Mouse (Mus musculus) CH12.LX (cell line): Measurements from ENCODE around the gene Ufsp2. TPM values are rescaled to one million over a fixed set of nuclear protein-coding genes. Genes with fewer than 3 reads are reported as not detected.

Experiments used
- DNase-seq: peaks from one replicate; pipeline ENCODE4 v3.0.0-alpha.2; 2013; ENCODE audit errors: extremely low read depth
- H3K27ac ChIP-seq: 2 replicates; pipeline ENCODE4 v1.5.1; 2012; ENCODE audit warnings: low read depth, mild to moderate bottlenecking, control low read depth, moderate library complexity; ENCODE audit not compliant: insufficient read depth
- H3K27me3 ChIP-seq: replicated peaks from 2 replicates; pipeline ENCODE3; 2012; ENCODE audit warnings: inconsistent platforms
- H3K36me3 ChIP-seq, 2 experiments: replicated peaks in 1 of 2; 2 replicates each; pipeline versions ENCODE3 to v1.6.1; 2012; ENCODE audit warnings: inconsistent platforms in 1 of 2, low read length in 1 of 2, mild to moderate bottlenecking in 1 of 2, mixed read lengths in 1 of 2, moderate library complexity in 1 of 2; ENCODE audit not compliant: control insufficient read depth in 1 of 2, insufficient read depth in 1 of 2
- H3K4me1 ChIP-seq, 2 experiments: 2 replicates each; pipeline ENCODE4 v1.6.1; 2012; ENCODE audit warnings: inconsistent platforms in 1 of 2, moderate library complexity in 1 of 2; ENCODE audit not compliant: insufficient read depth in 2 of 2, control insufficient read depth in 1 of 2
- H3K4me2 ChIP-seq: 2 replicates; pipeline ENCODE4 v1.6.1; 2012; ENCODE audit warnings: low read depth, mild to moderate bottlenecking, control low read depth; ENCODE audit not compliant: poor library complexity, insufficient read depth, severe bottlenecking
- H3K4me3 ChIP-seq, 3 experiments: fragments of 150-350 bp in 1 of 3; sonication (generic) in 1 of 3; replicated peaks in 1 of 3; 2 replicates each; pipeline versions ENCODE3 to v1.5.1; 2011 to 2012; ENCODE audit warnings: low read depth in 2 of 3, low read length in 2 of 3, mild to moderate bottlenecking in 2 of 3, moderate library complexity in 2 of 3, control low read depth in 1 of 3, improper control_type of control experiment in 1 of 3, inconsistent platforms in 1 of 3, mixed read lengths in 1 of 3; ENCODE audit not compliant: poor library complexity in 1 of 3
- H3K79me2 ChIP-seq: replicated peaks from 2 replicates; pipeline ENCODE4 v1.6.1; 2012; ENCODE audit warnings: mild to moderate bottlenecking, moderate library complexity; ENCODE audit not compliant: control insufficient read depth, poor library complexity, insufficient read depth, severe bottlenecking; ENCODE audit errors: extremely low read depth
- H3K9ac ChIP-seq: 2 replicates; pipeline ENCODE4 v1.6.1; 2012; ENCODE audit warnings: low read depth, mild to moderate bottlenecking, control low read depth, moderate library complexity; ENCODE audit not compliant: insufficient read depth
- H3K9me3 ChIP-seq: replicated peaks from 2 replicates; pipeline ENCODE3; 2012; ENCODE audit warnings: low read length, inconsistent platforms, mixed read lengths
- BHLHE40 ChIP-seq: IDR thresholded peaks from 2 replicates; pipeline ENCODE4 v1.6.1; 2011; ENCODE audit warnings: mild to moderate bottlenecking, low read depth, low read length, improper control_type of control experiment
- CHD1 ChIP-seq: IDR thresholded peaks from 2 replicates; pipeline ENCODE4 v1.6.1; 2012; ENCODE audit warnings: low read depth, low read length, improper control_type of control experiment, inconsistent platforms
- CHD2 ChIP-seq: IDR thresholded peaks from 2 replicates; pipeline ENCODE4 v1.6.1; 2011; ENCODE audit warnings: low read length, improper control_type of control experiment
- E2F4 ChIP-seq: IDR thresholded peaks from 2 replicates; pipeline ENCODE4 v1.6.1; 2011; ENCODE audit warnings: low read depth, low read length, improper control_type of control experiment; ENCODE audit not compliant: insufficient replicate concordance
- ELF1 ChIP-seq: IDR thresholded peaks from 2 replicates; pipeline ENCODE4 v1.6.1; 2014; ENCODE audit warnings: low read depth, mild to moderate bottlenecking, inconsistent platforms, low read length, improper control_type of control experiment
- GABPA ChIP-seq: IDR thresholded peaks from 2 replicates; pipeline ENCODE4 v1.6.1; 2012; ENCODE audit warnings: low read depth, low read length, improper control_type of control experiment, inconsistent platforms; ENCODE audit not compliant: insufficient replicate concordance
- IRF4 ChIP-seq: IDR thresholded peaks from 2 replicates; pipeline ENCODE4 v1.6.1; 2014; ENCODE audit warnings: low read depth, mild to moderate bottlenecking, inconsistent platforms, low read length, improper control_type of control experiment
- JUND ChIP-seq: conservative IDR thresholded peaks from 2 replicates; pipeline ENCODE4 v1.6.1; 2011; ENCODE audit warnings: low read depth, low read length, improper control_type of control experiment
- KAT2A ChIP-seq: IDR thresholded peaks from 2 replicates; pipeline ENCODE4 v1.6.1; 2012; ENCODE audit warnings: low read length, improper control_type of control experiment, inconsistent platforms; ENCODE audit not compliant: insufficient replicate concordance
- MAZ ChIP-seq: IDR thresholded peaks from 2 replicates; pipeline ENCODE4 v1.6.1; 2012; ENCODE audit warnings: low read depth, mild to moderate bottlenecking, inconsistent platforms, low read length, improper control_type of control experiment, moderate library complexity
- POLR2A ChIP-seq: IDR thresholded peaks from 2 replicates; pipeline ENCODE4 v1.6.1; 2011; ENCODE audit warnings: low read depth, mild to moderate bottlenecking, improper control_type of control experiment, low read length
- POLR2AphosphoS2 ChIP-seq: IDR thresholded peaks from 2 replicates; pipeline ENCODE4 v1.6.1; 2011; ENCODE audit warnings: low read depth, low read length, improper control_type of control experiment
- RCOR1 ChIP-seq: conservative IDR thresholded peaks from 2 replicates; pipeline ENCODE4 v1.6.1; 2012; ENCODE audit warnings: low read depth, mild to moderate bottlenecking, inconsistent platforms, low read length, improper control_type of control experiment
- UBTF ChIP-seq: IDR thresholded peaks from 2 replicates; pipeline ENCODE4 v1.6.1; 2012; ENCODE audit warnings: low read depth, mild to moderate bottlenecking, inconsistent platforms, low read length, improper control_type of control experiment, moderate library complexity
- USF2 ChIP-seq: conservative IDR thresholded peaks from 2 replicates; pipeline ENCODE4 v1.6.1; 2011; ENCODE audit warnings: low read depth, low read length, improper control_type of control experiment
- dilution Hi-C: fragments of 300-500 bp; cut with MboI; formaldehyde crosslinking; loops from 2 replicates; pipeline ENCODE4 v1.14.3; 2020; ENCODE audit warnings: low sequenced_read_pairs; ENCODE audit not compliant: extremely low pct_unique_long_range_greater_than_20kb, extremely low pct_ligation_motif_present
- in situ Hi-C: fragments of 300-500 bp; cut with MboI; formaldehyde crosslinking; loops from 3 replicates; pipeline ENCODE4 v1.14.3; 2019; ENCODE audit warnings: low sequenced_read_pairs, low pct_ligation_motif_present, low pct_unique_long_range_greater_than_20kb, mixed read lengths
- polyA plus RNA-seq: library from polyadenylated mRNA; unstranded; fragments of >175 nt; gene quantifications from 2 replicates; pipeline ENCODE4 v1.2.1, GENCODE M21; 2012; ENCODE audit warnings: low read depth; ENCODE audit not compliant: insufficient read length
- total RNA-seq, 2 experiments: library from RNA; depleted of rRNA; stranded (reverse); fragments of 300-350 nt in 1 of 2; fragments of >200 nt in 1 of 2; gene quantifications; 2 replicates each; pipeline ENCODE4 v1.2.3; 2012 to 2014

Gene Ufsp2
- total and polyA plus RNA-seq, 3 experiments: 50.1 to 105 (median 51.2) TPM

DNA sequence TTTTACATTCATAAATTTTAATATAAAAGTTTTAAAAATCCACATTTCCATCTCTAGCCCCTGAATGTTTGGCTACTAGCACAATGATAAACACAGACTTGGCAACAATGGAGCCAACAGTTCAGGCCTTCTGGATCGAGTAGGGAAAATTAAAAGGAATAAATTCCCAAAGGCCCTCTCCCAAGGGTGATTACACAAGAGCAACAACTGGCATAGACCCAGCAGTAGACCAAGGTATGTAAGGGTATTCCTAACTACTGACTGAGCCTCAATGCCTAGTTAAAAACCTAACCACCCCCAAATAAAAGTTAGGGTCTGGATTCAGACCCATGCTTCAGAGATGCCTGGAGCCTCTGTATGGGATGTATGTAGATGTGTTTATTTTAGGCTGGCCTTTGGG lies 64.3 kb downstream of the Ufsp2 start:
- Histone ChIP-seq H3K27ac (no peak overlapping the region), H3K4me1 (peaks cover 6 to 19% of the 10 kb centered on the region in 2 experiments), H3K27me3 (no peaks in the 10 kb centered on the region), H3K4me2 (no peak overlapping the region), H3K4me3 (no peak overlapping the region), H3K9ac (no peak overlapping the region), H3K79me2 (no peaks in the 10 kb centered on the region), H3K9me3 (no peaks in the 10 kb centered on the region), H3K36me3 (peaks cover 16 to 41% of the 10 kb centered on the region in 2 experiments)
- DNase-seq: no peak
- in situ Hi-C loops (no loop called here), dilution Hi-C loops (no loop called here)
- TF ChIP-seq CHD2: no peak
- no peak for TF ChIP-seq GABPA
- no peak for TF ChIP-seq JUND
- TF ChIP-seq POLR2A: no peak
- TF ChIP-seq UBTF: no peak
- TF ChIP-seq KAT2A: no peak
- no peak for TF ChIP-seq MAZ
- TF ChIP-seq USF2: no peak
- no peak for TF ChIP-seq IRF4
- no peak for TF ChIP-seq POLR2AphosphoS2
- no peak for TF ChIP-seq BHLHE40
- no peak for TF ChIP-seq RCOR1
- no peak for TF ChIP-seq ELF1

GRCm38 (mm10) chr8:46040260-46040659 lies 64.9 kb downstream of the Ufsp2 start:
- Histone ChIP-seq H3K4me1 (peaks cover 6 to 19% of the 10 kb centered on the region in 2 experiments), H3K4me2 (no peak overlapping the region), H3K9me3 (no peaks in the 10 kb centered on the region), H3K27ac (no peak overlapping the region), H3K27me3 (no peaks in the 10 kb centered on the region), H3K9ac (no peak overlapping the region), H3K36me3 (peaks cover 16 to 42% of the 10 kb centered on the region in 2 experiments), H3K4me3 (no peak overlapping the region), H3K79me2 (no peaks in the 10 kb centered on the region)
- in situ Hi-C loops: no loop called here
- DNase-seq: no peak
- TF ChIP-seq CHD1 (no peak), E2F4 (no peak)
- TF ChIP-seq, all 38 proteins: peak for 0
- dilution Hi-C loops: no loop called here

Other genes with a start within 250 kb of the Ufsp2 start
- gene Pdlim3, start 90.1 kb upstream of the Ufsp2 start, total RNA-seq (2012; rRNA removed): not detected in 2 replicates
- gene Pdlim3, start 90.1 kb upstream of the Ufsp2 start, total RNA-seq (2014; rRNA removed): 0.15 TPM in 1 of 2 replicates, not detected in the other
- gene Pdlim3, start 90.1 kb upstream of the Ufsp2 start, polyA plus RNA-seq: not detected in 2 replicates
- not detected in 2 replicates for gene Ccdc110, start 40.9 kb upstream of the Ufsp2 start, total RNA-seq (2012; rRNA removed)
- gene Ccdc110, start 40.9 kb upstream of the Ufsp2 start, total RNA-seq (2014; rRNA removed): not detected in 2 replicates
- not detected in 2 replicates for gene Ccdc110, start 40.9 kb upstream of the Ufsp2 start, polyA plus RNA-seq
- gene 1700029J07Rik, start 276 bp upstream of the Ufsp2 start, total RNA-seq (2012; rRNA removed): 0.84 and 0.85 TPM in 2 replicates
- 2.1 and 2.3 TPM in 2 replicates for gene 1700029J07Rik, start 276 bp upstream of the Ufsp2 start, total RNA-seq (2014; rRNA removed)
- 1.5 and 1.8 TPM in 2 replicates for gene 1700029J07Rik, start 276 bp upstream of the Ufsp2 start, polyA plus RNA-seq
- gene Lrp2bp, start 23.8 kb downstream of the Ufsp2 start, total RNA-seq (2012; rRNA removed): not detected in 2 replicates
- 0.12 TPM in 1 of 2 replicates, not detected in the other for gene Lrp2bp, start 23.8 kb downstream of the Ufsp2 start, total RNA-seq (2014; rRNA removed)
- 0.43 TPM in 1 of 2 replicates, not detected in the other for gene Lrp2bp, start 23.8 kb downstream of the Ufsp2 start, polyA plus RNA-seq
- 25.7 and 79.0 TPM in 2 replicates for gene Ankrd37, start 30.2 kb downstream of the Ufsp2 start, total RNA-seq (2012; rRNA removed)
- 142 and 157 TPM in 2 replicates for gene Ankrd37, start 30.2 kb downstream of the Ufsp2 start, total RNA-seq (2014; rRNA removed)
- gene Ankrd37, start 30.2 kb downstream of the Ufsp2 start, polyA plus RNA-seq: 12.8 and 17.2 TPM in 2 replicates
- 10.7 and 11.8 TPM in 2 replicates for gene Cfap97, start 176.2 kb downstream of the Ufsp2 start, total RNA-seq (2012; rRNA removed)
- 19.7 and 20.9 TPM in 2 replicates for gene Cfap97, start 176.2 kb downstream of the Ufsp2 start, total RNA-seq (2014; rRNA removed)
- gene Cfap97, start 176.2 kb downstream of the Ufsp2 start, polyA plus RNA-seq: 11.2 and 14.4 TPM in 2 replicates
- 13.4 and 14.3 TPM in 2 replicates for gene Snx25, start 176.6 kb downstream of the Ufsp2 start, total RNA-seq (2012; rRNA removed)
- 22.2 and 24.9 TPM in 2 replicates for gene Snx25, start 176.6 kb downstream of the Ufsp2 start, total RNA-seq (2014; rRNA removed)
- gene Snx25, start 176.6 kb downstream of the Ufsp2 start, polyA plus RNA-seq: 6.9 and 7.2 TPM in 2 replicates
- 365 and 379 TPM in 2 replicates for gene Slc25a4, start 235.8 kb downstream of the Ufsp2 start, total RNA-seq (2012; rRNA removed)
- gene Slc25a4, start 235.8 kb downstream of the Ufsp2 start, total RNA-seq (2014; rRNA removed): 403 and 410 TPM in 2 replicates
- gene Slc25a4, start 235.8 kb downstream of the Ufsp2 start, polyA plus RNA-seq: 476 and 483 TPM in 2 replicates